Mouse (Mus musculus) layer of hippocampus, adult 11-12 months (tissue): ENCODE measurements around the gene Mark2.

Experiments used
- DNase-seq: peaks from one replicate; pipeline ENCODE4 v3.0.0; 2022; ENCODE audit warnings: low spot score

Mark2 gene

DNA sequence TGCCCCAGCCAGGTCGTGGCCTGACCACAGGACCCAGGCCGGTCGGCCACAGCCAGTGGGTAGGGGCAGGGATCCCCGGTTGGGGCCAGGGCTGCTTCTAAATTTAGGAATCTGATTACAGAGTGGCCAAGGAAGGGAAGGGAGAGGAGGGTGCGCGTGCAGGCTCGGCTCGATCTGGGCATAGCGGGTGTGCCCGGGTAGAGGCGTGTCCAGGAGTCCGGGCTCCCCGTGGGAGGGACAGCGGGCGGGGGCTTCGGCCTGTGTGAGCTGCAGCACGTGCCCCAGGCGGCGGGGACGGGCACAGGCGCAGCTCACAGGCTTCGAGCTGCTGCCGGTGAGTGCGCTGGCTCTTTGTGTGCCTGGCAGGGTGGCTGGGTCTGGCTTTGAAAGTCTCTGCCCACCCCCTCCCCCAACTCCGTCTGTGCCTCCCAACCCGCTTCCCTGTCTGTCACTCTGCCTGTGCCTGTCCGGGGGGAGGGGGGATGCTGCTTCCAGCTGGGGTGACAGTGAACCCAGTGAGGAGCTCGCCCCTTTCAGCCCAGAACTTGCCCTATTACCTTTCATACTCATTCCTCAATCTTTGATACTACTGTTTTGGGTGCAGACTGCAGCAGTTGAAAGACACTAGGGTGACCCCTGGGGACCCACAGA is 74.4 kb downstream of the Mark2 start, which contains the start of gene Rcor2:
Gene Rcor2, plus strand, starts transcription at position 235 of the 651 bp plus-strand sequence.
- no peak for DNase-seq

DNA sequence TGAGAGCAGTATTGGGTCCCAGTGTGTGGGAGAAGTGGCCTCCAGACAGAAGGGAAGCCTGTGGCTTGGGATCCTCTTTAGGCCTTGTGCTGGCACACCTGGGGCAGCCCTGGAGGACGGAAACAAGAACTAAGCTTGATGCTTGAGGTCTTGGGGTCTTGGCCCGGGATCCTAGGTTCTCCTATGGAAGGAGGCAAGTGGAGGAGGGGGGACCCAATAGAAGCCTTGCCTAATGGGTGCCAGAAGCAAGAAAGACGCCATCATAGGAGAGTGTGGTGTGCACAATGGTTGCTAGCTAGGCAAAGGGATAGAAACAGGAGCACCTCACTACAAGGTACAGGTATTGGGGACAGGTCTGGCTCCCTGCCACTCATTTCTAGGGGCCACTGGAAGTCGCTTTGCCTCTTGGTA is 75.2 kb downstream of the Mark2 start:
- no peak for DNase-seq

DNA sequence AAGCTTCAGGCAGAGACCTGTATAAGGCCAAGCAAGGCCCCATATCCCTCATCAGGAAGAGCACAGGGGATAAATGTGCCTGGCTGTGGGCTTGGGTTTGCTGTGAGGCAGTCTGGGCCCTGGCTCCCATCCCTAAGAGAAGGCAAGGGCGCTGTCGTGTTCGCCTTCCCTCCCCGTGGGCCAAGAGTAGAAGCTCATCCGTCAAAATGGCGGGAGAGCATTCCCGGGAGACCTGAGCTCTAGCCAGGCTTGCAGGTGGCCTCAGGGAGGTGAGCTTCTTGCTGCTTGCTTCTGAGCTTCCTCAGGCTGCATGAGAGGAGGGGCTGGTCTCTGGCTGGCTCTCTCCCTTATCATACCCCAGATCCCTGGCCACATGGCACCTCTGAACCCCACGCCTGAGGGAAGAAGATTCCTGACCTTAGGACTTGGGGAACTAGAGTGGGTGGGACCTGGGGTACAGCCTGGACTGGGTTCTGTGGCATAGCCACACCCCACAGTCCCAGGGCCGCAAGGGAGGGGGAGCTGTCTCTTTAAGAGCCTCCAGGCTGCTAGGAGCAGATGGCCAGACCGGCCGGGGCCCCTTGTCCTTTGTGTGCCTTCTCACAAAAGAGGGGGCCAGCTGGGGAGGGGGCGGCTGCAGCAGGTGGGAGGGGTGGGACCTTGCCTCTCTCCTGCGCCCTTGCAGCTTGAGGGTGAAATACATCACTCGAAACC is 76.0 kb downstream of the Mark2 start:
- DNase-seq: no peak

DNA sequence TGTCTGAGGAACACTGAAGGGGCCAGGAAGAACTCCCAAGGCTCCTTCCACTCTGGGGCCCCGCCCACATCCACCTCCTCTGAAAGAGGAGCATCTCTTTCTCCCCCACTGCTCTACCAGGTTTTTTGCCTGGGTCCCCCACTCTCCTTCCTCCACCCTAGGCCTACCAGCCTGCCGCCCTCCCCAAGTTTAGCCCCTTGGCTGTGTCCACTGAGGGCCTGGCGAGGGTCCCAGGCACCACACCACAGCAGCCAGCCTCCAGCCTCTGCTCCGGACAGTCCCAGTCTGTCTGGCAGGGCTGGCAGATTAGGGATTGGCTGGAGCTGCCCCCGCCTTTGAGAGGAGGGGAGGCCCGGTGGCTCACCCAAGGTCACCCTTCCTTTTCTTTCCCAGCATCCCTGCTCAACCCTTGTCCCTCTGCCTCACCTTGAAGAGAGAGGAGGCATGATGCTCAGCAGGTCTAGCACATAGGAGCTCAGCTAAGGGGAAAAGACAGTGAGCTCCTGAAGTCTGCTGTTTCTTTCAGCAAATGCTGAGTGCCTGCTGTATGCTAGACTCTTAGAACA is 76.8 kb downstream of the Mark2 start:
- no peak for DNase-seq

DNA sequence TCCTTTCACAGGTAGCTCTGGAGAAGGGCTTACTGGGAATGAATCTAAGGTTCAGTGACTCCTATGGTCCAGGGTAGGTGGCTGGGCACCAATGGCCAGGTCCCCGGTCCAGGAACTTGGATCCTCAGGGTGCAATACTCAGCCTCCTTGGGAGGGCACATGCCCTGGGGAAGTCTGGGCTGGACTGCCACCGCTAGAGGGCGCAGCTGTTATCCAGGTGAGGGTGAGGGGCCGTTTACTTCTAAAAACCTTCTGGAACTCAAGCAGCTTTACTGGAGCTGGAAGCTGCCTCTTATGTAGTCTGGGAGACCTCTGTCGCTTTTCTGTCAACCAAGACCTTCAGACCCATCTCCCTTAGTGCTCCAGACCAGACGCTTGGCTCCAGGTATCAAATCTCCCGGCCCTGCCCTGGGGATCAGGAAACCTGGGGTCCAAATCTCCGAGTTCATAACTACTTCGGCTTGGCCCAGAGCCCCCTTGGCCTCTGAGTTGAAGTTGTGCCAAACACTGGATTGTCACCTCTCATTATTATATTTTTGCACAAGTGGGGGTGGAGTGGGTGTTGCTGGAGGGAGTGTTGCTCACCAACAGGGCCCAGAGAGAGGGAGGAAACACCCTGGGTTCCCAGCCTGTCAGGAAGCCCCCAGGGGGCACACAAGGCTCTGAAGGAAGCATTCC is 77.4 kb downstream of the Mark2 start:
- peak; percentile 77 for DNase-seq

DNA sequence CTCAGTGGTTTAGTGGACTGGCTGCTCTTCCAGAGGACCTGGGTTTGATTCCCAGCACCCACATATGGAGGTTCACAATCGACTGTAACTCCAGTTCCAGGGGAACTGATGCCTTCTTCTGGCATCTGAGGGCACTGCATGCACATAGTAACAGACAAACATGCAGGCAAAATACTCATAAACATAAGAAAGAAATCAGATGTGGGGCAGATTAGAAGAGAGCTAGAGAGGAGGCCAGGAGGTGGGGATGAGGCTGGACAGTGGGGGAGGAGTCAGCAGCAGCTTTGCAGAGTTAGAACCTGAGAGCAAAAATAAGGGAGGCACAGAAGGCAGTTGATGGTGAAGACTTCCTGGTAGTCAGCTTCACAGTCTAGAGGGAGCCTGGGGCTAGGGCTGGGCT is 79.1 kb downstream of the Mark2 start:
- no peak for DNase-seq

DNA sequence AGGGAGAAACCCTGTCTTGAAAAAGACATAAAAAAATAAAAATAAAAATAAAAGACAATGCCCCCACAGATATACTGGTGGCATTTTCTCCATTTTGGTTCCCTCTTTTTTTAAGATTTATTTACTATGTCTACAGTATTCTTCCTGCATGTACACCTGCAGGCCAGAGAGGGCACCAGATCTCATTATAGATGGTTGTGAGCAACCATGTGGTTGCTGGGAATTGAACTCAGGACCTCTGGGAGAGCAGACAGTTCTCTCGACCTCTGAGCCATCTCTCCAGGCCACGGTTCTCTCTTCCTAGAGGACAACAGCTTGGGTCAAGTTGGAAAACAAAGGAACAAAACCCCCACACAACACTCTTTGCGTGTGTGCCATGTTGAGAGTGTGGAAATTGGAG is 79.7 kb downstream of the Mark2 start:
- DNase-seq: no peak

DNA sequence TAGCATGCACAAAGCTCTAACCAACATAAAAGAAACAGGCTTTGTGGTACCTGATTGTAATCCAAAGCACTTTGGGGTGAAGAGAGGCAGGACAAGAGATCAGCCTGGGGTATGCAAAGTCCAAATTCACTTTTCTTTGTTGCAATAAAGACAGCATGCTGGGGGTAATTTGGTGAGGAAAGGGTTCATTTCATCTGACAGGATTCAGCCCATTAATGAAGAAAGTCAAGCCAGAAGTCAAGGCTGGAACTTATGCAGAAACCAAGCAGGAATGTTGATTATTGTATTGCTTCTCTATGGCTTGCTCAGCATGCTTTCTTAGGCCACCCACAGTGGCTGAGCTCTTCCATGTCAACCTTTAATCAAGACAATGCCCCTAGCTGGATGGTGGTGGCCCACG is 80.2 kb downstream of the Mark2 start:
- DNase-seq: no peak

DNA sequence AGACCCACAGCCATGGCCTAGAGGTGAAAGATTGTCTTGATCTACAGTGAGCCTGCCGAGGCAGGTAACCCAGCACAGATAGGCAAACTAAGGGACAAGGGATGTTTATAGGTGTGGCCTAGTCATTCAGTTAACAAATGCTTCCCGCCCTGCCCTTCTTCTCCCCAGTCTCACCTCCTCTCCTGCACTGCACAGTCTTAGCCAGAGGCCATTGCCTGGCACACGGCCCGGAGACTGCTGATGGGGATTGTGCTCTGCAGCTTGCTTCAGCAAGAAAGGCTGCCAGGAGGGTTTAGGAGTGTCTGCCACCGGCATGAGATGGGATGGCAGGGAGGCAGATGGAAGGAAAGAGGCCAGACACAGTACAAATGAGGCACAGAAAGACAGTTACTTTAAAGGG is 83.8 kb downstream of the Mark2 start:
- no peak for DNase-seq

DNA sequence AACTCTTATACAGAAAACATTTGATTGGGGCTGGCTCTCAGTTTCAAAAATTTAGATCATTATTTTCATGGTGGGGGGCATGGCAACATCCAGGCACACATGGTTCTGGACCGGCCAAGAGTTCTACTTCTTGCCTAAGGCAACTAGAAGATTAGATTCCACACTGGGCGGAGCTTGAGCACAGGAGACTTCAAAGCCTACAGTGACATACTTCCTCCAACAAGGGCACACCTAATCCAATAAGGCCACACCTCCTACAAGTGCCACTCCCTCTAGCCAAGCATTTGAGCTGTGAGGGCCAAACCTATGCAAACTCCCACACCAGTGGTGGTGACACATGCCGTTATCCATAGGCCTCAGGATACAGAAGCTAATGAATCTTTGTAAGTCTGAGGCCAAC is 95.6 kb downstream of the Mark2 start:
- no peak for DNase-seq

DNA sequence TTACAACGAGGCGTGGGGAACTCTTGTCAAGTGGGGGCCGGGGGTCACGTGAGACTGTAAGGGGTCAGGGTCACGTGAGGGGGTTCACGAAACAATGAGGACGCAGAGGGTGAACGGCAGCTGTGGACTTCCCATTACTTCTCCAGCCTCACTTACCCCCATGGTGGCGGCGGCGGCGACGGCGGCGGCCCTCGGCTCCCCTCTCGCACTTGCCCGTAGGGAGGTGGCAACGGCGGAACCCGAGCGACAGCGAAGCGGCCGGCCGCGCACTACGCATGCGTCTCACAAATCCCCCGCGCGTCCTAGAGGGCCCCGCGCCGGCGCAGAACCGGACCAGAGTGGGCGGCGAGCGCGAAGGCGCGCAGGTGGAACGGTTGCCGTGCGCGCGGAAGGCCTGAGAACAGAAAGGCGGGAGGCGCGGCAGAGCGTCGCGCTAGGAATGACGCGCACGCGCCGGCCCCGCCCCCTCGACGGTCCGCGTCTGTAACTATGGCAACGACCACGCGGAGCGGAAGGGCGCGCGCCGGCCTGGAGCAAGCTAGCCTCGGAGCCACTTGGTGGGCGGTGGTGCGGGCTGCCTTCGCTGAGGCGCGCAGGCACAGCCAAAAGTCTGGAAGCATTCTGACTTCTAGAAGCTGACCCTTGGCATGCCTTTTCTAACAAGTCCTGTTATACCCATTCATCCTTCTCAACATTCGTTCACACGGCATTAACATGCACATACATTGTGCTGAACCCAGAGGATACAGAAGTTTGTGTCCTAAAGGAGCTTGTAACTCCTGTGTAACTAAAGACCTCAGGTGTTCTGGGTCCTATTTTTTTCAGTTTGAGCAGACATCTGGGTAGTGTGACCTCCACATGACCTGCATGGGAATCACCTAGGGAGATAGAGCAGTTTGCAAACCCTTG is 100.6 kb downstream of the Mark2 start, which contains the start of gene Naa40:
Gene Naa40, minus strand, starts transcription at position 402 of the 909 bp plus-strand sequence.
- DNase-seq: peak; percentile 92

DNA sequence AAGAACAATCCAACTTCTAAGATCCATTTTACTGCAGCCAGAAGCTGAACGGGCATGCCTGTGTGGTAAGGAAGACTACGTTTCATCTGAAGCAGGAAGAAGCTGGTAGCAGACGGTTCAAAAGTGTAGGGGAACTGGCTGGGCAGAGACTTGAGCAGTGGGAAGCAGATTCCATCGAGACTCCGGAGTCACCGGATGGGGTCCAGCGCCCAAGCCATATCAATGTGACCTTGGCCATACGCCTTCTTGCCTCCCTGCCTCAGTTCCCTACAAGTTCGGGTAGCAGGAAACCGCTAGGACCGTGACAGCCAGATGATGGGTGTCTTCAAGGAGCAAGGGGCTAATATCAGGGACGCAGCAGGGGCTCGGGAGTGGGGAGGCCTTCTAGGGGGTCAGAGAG is 101.4 kb downstream of the Mark2 start:
- DNase-seq: no peak

DNA sequence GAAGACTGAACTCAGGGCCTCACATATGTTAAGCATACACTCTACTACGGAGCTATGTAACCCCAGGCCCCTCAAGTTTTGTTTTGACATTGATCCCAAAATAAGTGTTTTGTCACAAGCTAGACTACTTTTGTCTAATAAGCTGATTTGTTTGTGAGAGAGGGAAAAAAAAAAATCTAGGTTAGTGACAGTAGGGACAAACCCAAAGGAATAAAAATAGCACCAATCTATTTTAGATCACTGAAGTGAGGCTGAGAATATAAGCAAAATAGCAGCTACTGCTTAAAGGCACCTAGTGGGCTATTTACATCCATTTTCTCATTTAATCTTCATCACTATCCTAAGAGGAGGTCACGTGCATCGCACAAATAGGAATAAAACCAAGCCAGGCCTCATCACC is 102.1 kb downstream of the Mark2 start:
- no peak for DNase-seq

DNA sequence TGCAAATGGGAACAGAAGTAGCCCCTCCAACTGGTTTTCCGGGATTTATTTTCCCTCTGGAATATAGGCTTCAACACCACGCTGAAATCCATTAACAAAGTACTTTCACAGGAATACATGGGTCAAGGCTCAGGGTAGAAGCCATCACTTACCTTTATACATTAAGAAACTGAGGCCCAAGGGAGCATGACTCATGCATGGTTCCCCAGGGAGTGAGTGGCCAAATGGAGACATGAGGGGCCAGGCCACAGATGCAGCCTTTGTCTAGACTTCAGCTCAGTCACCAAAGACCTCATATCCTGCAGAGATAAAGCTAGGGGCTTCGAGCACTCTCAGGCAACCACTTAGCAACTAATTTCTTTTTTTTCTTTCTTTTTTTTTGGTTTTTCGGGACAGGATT is 104.9 kb downstream of the Mark2 start:
- no peak for DNase-seq

DNA sequence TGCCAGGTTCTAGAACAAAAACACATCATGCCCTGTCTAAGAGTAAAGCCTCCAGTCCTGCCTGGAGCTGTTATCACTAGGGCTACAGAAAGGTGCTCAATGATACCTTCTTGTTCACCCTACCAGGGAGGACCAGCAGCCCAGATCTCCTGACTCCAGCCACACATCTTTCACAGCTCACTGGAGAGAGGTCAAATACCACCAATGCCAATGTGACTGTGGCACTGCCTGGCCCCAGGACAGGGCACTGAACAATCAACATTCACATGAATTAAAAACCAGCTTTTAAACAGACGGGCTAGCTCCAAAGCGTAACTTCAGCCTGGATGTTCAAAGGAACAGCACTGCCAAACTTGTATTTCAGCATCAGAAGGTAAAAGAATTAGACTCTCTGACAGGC is 105.6 kb downstream of the Mark2 start:
- no peak for DNase-seq

DNA sequence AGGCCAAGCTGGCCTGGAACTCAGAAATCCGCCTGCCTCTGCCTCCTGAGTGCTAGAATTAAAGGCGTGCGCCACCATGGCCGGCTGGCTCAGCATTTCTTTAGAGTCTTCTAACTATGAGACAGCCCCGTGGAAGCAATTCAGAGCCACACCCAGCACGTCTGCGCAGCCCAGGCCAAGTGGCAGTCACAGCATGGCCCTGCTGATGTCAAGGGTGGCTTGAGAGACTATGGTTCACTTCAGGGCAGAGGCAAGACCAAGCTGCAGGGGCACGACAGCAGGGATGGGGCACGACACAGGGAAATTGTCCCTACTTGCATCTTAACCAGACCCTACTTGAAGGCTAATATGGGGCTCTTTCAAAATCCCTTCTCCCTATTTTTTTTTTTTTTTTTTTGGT is 106.2 kb downstream of the Mark2 start:
- DNase-seq: no peak

DNA sequence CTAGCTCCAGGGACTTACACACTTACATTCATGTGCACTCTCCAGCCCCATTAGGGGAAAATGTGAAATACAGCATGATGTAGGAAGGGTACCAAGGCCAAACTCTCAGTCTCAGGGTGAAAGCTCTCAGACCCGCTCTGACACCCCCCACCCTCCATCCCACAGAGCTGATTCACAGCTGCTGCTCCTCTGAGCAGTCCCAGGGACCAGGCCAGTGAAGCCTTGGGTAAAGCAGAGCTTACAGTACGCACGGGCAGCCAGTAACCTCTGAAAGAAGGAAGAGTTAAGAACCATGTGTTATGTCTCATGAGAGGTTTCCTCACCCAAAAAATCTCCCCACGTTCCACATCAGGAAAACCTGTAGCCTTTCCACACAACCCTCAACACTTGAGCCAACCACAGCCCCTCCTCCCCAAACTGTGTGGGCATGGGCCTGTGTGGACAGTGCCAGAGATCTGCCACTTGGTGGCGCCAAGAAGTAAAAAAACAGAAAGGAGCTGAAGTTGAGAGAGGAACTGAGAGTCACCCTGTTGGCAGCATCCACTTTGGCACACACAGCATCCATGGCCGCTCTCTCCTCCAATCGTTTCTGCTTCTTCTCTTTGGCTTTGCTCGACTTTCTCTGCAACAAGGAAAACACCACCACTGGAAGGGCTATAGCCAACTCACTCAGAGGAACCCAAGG is 107.0 kb downstream of the Mark2 start:
- peak; percentile 87 for DNase-seq

DNA sequence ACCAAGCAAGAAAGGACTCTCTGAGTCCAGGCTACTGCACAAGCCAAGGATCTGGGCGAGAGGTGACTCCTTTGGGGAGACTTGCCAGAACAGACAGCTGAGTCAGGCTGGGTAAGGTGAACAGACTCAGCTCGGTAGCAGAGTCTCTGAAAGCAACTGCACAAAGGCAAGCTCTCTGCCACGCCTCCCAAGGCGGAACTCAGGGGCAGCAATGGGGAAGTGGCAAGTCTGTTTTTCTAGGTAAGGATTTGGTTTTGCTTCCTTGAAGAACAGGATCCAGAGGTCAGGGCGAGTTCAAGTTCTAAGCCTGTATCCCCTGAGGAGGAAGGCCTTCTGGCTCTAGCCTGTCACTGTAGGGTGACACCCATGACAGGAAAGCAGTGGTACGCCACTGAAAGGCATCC is 115.1 kb downstream of the Mark2 start:
- DNase-seq: no peak
